Mouse (Mus musculus): Measurements from ENCODE around the gene Ank.

- TF ChIP-seq CTCF (IDR thresholded peaks at IDR 0.05; ENCODE audit: extremely low read depth, insufficient read depth, low read length) (no peak), POLR2A (IDR thresholded peaks at IDR 0.05; ENCODE audit: extremely low read depth, insufficient read depth, low read length) (no peak)
These were observed 154.2 kb downstream of the Ank start for GRCm38 (mm10) chr15:27620475-27621185.

All from cortical plate, adult 2 months (tissue).